Mouse (Mus musculus) kidney, adult 2 months (tissue): ENCODE measurements around the gene Ssbp1.

Experiments
- CTCF ChIP-seq: fragments of 200-500 bp; conservative IDR thresholded peaks from 2 replicates; pipeline ENCODE4 v1.5.1; 2011; ENCODE audit warnings: low read depth, mild to moderate bottlenecking, control low read depth, low read length, moderate library complexity, mixed read lengths; ENCODE audit not compliant: insufficient read depth, insufficient read length
- POLR2A ChIP-seq: fragments of 200-500 bp; IDR thresholded peaks from one replicate; pipeline ENCODE4 v1.6.1; 2011; ENCODE audit warnings: low read depth, low read length, control low read depth

DNA sequence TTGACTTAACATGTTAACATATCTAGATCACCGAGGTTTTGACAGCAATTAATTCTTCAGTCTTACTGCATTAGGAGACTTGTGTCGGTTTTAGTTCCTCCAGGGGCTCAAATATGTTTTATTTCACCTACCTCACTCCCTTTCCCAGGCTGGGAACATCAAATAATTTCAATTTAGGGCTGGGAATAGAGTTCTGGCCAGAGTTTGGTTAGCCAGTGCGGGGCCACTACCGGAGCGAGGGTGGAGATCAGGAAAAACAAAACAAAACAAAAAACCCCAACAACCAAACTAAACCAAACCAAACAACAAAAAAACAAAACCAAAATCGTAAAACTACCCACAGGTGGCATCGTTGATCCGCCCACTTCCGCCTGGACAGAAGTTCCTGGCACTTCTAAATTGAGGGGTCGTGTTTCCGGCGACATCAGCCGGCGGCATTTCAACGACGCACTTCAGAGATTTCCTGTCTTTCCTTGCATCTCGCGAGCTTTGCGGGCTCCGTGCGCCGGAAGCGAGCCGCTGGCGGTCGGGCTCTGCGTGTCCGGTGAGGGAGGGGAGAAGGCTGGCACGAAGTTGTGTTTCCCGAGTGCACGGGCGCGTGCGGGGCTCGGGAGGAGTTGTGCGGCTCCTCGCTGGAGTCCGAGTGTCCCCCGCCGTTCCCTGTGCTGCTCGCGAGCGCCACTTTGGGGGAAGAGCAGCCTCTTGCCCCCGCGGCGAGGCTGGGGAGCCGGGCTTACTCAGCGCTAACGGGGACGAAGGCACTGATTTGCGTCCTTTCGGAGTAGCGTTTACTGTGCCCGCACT, at the start of gene Ssbp1:
- TF ChIP-seq POLR2A (peak; percentile 80), CTCF (no peak)
